In the genomic region with DNA sequence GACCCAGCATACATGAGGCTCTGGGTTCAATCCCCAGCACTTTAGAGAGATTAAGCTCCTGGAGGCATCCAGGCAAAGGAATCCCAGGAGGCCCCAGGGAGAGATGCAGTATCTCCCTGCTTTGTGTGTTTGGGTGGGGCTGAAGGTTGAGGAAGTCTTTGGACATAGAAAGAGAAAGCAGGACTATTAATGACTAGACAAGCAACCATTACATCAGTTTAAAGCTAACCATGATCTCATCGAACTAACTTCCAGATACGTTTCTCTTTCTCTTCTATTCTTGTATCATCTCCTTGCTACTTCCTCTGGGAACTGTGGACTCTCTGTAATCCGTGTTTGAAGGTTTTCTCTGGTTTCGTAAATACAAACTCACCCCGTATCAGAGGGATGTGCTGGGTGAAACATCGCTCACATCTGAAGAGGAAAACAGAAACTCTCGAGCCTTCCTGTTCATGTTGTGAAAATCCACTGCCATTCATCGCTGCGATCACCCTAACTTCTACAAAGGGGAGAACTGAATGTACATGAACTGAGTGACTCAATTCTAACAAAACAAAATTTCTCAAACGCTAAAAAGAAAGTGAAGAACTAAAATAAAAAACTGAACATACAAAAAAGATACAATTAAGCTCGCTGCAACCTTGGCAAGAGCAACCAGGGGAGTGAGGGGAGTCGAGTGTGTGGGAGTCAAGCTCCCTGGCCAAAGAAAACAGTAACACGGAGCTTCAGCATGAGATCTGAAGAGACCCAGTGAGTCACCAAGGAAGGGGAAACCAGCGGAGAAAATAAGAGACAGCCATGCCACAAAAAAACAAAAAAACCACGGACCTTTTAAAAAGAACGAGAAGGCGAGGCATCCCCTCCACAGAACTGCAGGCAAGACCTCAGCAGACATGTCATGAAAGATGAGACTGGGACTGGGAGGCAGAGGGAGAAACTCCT, we compare ENCODE assay signal across 10 mouse cellular contexts. TPM values are rescaled to one million over a fixed set of nuclear protein-coding genes. Genes with fewer than 3 reads are reported as not detected.
DNase-seq lines count a peak whose midpoint lies in the region; ATAC-seq lines count a peak whose summit lies in the region.
"Had no signal": no experiment of that assay in that cellular context is flagged by ENCODE, and none has a peak within 500 bp of the region (broad histone marks: within the 10 kb centered on the region; RNA-seq: fewer than 3 reads in every experiment).

No protein-coding gene starts in this region.

- H3K36me3 ChIP-seq in embryonic facial prominence, embryonic 10.5 days (replicated peaks) = no peaks in the 10 kb centered on the region
- no peaks in the 10 kb centered on the region for H3K36me3 ChIP-seq in forebrain, embryonic 16.5 days (ENCODE audit: control insufficient read depth, insufficient read depth)

- WGBS in embryonic facial prominence, embryonic 10.5 days = 63% methylated on average over 17 of the region's 17 CpGs
- WGBS in forebrain, embryonic 16.5 days = 65% methylated on average over 17 of the region's 17 CpGs

- H3K4me1 ChIP-seq in embryonic facial prominence, embryonic 10.5 days = peaks cover 18% of the 10 kb centered on the region
- H3K4me1 ChIP-seq in forebrain, embryonic 16.5 days (replicated peaks; ENCODE audit: control insufficient read depth, insufficient read depth, low read length) = no peaks in the 10 kb centered on the region

- H3K27ac ChIP-seq in embryonic facial prominence, embryonic 10.5 days (replicated peaks) = peak overlapping the region; percentile 40; the same call in 1 of the 2 replicates
- no peak overlapping the region for H3K27ac ChIP-seq in forebrain, embryonic 16.5 days (ENCODE audit: low read length)
- H3K27ac ChIP-seq: macrophage had no signal

- no peak overlapping the region for H3K4me3 ChIP-seq in embryonic facial prominence, embryonic 10.5 days
- H3K4me3 ChIP-seq in forebrain, embryonic 16.5 days (replicated peaks; ENCODE audit: low read length) = no peak overlapping the region

- intact Hi-C loops in heart, postnatal 25 days (cut with DNase I) = no loop called here

- DNase-seq in heart, adult 11 months = peak; percentile 93
- no peak for DNase-seq in heart, postnatal 25 days (ENCODE audit: low spot score)
- peak; percentile 33 for DNase-seq in A20 (ENCODE audit: low read depth, low spot score)
- no peak for DNase-seq in embryonic facial prominence, embryonic 10.5 days (ENCODE audit: low spot score)
- peak; percentile 40 for DNase-seq in kidney, postnatal 14 days
- DNase-seq in frontal cortex, adult 2 months (ENCODE audit: extremely low spot score in 1 of 2, low spot score in 1 of 2) = no peak
- DNase-seq in layer of hippocampus, adult 9-11 months = no peak
- DNase-seq: cerebellum, postnatal 25 days had no signal

- no peak overlapping the region for H3K9ac ChIP-seq in forebrain, embryonic 16.5 days (replicated peaks; ENCODE audit: low read depth, low read length)

- ATAC-seq in forebrain, embryonic 16.5 days = no peak

- H3K27me3 ChIP-seq in embryonic facial prominence, embryonic 10.5 days (replicated peaks; ENCODE audit: low read depth, poor library complexity, severe bottlenecking) = no peaks in the 10 kb centered on the region
- no peaks in the 10 kb centered on the region for H3K27me3 ChIP-seq in forebrain, embryonic 16.5 days (replicated peaks; ENCODE audit: control insufficient read depth, insufficient read depth, low read length)

- no peak overlapping the region for H3K4me2 ChIP-seq in forebrain, embryonic 16.5 days (ENCODE audit: low read length)

- no peaks in the 10 kb centered on the region for H3K9me3 ChIP-seq in embryonic facial prominence, embryonic 10.5 days
- H3K9me3 ChIP-seq in forebrain, embryonic 16.5 days (ENCODE audit: control insufficient read depth, low read length) = no peaks in the 10 kb centered on the region

RNA-seq across cellular contexts. Expression of gene Ptpn13, which starts 48.4 kb away (rescaled TPM):
- total RNA-seq in heart, postnatal 25 days (2021) = 1 to 10 TPM; 6.1 to 6.6 TPM
- 15.6 and 18.8 TPM in 2 replicates for polyA plus RNA-seq in embryonic facial prominence, embryonic 10.5 days (2016; fragmentation: Nextera tagmentation; extraction: Ambion mirVana)
- polyA plus RNA-seq in frontal cortex, adult 2 months (2012; rRNA removed) = 9.6 and 11.4 TPM in 2 replicates
- polyA plus RNA-seq in forebrain, embryonic 16.5 days (2015; fragmentation: Nextera tagmentation; extraction: Ambion mirVana) = 4.1 and 4.8 TPM in 2 replicates
- polyA plus RNA-seq: macrophage had no signal

Comparison
In these comparisons a context has a peak if more than half of its experiments do, and no peak if none do; other contexts are left out.
1. DNase-seq: peak in heart, adult 11 months (single experiment), A20 (single experiment) and kidney, postnatal 14 days (single experiment); none in heart, postnatal 25 days (single experiment), embryonic facial prominence, embryonic 10.5 days (single experiment), frontal cortex, adult 2 months (0 of 2) and layer of hippocampus, adult 9-11 months (single experiment).